Mouse (Mus musculus) ZHBTc4 (cell line): ENCODE measurements at regions not wholly inside any gene's neighbourhood (a gene's known extent, or its start where the extent isn't known, plus 50 kb on each side); places are given as distances from the start of the nearest gene placed in this dataset.

Experiments
- DNase-seq: peaks from one replicate; pipeline ENCODE4 v3.0.0-alpha.2; 2011; ENCODE audit warnings: low read depth, low spot score

DNA sequence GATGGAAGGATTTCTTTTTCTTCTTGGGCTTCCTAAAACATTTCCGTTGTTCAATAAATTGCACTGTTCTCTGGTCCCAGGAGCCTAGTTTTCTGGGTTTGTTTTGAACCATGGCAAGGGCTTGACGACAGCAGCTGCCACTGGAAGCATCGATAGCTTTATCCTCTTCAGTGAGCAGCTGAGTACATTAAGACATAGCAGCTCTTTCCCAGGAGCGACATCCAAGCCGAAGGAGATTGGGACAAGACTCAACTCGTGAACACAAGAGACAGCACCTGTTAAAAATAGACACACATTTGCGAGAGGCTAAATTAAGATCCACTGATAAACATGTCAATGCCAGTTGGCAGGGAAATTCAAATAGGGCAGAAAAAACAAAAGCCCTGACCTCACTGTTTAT is 194.7 kb upstream of the Rhobtb1 start:
- no peak for DNase-seq

DNA sequence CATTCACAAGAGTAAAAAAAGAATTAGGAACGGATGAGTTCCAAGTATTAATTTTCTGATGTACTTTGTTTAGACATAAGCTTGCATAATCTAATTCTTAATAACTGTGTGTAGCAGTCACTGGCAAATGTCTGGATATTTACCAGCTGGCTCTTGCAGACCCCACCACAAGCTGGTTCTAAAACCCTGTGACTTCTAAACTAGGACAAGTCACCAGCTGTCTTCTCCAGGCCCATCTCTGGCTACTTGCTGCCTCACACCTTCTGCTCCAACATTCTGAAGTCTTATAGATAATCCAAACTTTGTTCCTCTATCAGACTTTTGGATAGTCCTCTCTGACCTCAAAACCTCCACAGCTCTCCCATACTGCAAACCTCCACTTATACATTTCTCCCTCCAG is 189.9 kb upstream of the Rhobtb1 start:
- DNase-seq, result no peak

GRCm38 (mm10) chr10:68963090-68963489 is 188.1 kb upstream of the Rhobtb1 start:
- DNase-seq, result no peak

DNA sequence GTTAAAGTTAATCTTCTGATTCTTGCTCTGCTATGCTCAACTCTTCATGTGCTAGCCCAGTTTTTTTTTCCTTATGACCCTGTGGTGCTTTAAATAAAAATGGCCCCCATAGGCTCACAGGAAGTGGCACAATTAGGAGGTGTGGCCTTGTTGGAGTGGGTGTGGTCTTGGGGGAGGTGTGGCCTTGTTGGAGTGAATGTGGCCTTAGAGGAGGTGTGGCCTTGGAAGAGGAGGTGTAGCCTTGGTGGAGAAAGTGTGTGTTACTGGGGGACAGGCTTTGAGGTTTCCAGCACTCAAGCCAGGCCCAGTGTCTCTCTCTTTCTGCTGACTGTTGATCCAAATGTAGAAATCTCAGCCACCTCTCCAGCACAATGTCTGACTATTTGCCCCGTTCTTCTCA is 186.0 kb upstream of the Rhobtb1 start:
- DNase-seq, result peak; percentile 65

- no peak for DNase-seq
These were observed 183.0 kb upstream of the Rhobtb1 start for GRCm38 (mm10) chr10:68967976-68968968.

GRCm38 (mm10) chr10:68970521-68970920 is 180.7 kb upstream of the Rhobtb1 start:
- DNase-seq, result no peak

GRCm38 (mm10) chr10:68974771-68975170 is 176.5 kb upstream of the Rhobtb1 start:
- no peak for DNase-seq

GRCm38 (mm10) chr10:68976443-68977025 is 174.7 kb upstream of the Rhobtb1 start:
- no peak for DNase-seq

DNA sequence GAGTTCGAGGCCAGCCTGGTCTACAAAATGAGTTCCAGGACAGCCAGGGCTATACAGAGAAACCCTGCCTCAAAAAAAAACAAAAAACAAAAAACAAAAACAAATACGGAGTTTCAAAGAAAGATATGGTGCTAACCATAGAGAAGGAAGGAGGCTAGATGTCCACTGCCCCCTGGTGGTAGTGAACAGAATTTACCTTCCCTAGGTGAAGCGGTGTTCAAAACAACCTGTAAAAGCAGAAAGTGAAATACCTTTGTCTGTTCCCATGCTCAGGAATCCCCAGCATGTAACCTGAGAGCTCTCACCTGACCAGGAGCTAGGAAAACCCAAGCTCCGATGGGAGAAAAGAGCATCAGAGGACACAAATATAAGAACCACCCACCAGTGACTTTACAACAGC is 173.1 kb upstream of the Rhobtb1 start:
- peak; percentile 71 for DNase-seq

DNA sequence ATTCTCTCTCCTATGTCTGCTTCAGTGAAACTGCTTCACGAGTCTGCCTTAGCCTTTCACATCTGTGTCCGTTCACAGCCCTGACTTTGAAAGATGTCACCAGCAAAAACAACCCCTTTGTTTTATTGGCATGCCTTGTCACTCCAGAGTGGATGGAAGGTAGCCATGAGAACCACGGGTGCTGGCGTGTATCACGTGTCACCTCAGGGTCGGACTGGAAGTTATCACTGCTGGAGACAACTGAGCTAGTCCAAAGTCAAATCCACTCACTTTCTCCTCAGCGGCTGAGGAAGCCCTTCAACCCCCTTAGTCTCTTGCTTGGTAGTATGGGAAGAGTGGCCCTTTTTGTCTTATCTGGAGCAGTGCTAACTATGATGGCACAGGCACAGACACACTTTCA is 171.3 kb upstream of the Rhobtb1 start:
- DNase-seq, result no peak

DNA sequence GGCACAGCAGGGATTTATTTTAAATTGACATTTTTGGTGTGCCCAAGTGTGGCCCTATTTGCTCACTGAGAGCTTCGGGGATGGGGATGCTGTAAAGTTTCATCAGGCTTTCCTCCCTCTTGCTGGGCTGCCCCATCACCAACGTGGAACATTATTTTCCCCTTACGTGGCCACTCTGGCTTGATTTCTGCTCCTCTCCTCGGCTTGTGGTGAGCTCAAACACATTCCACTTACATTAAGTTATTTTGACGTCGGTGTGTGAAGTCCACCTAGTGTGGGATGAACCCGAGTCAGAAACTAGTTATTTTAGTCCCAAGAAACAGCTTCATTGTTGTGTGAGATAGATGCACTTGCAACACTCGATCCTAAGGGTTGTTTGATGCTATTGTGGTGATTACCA is 168.9 kb upstream of the Rhobtb1 start:
- DNase-seq, result no peak

GRCm38 (mm10) chr10:68990584-68990983 is 160.7 kb upstream of the Rhobtb1 start:
- DNase-seq, result no peak

GRCm38 (mm10) chr10:68999610-69000009 is 151.6 kb upstream of the Rhobtb1 start:
- DNase-seq, result no peak

- peak; percentile 86 for DNase-seq
These were observed 149.4 kb upstream of the Rhobtb1 start for GRCm38 (mm10) chr10:69001654-69002435.

- peak; percentile 84 for DNase-seq
These were observed 145.9 kb upstream of the Rhobtb1 start for GRCm38 (mm10) chr10:69005199-69005872.

GRCm38 (mm10) chr10:69008679-69009078 is 142.6 kb upstream of the Rhobtb1 start:
- DNase-seq, result peak; percentile 63

DNA sequence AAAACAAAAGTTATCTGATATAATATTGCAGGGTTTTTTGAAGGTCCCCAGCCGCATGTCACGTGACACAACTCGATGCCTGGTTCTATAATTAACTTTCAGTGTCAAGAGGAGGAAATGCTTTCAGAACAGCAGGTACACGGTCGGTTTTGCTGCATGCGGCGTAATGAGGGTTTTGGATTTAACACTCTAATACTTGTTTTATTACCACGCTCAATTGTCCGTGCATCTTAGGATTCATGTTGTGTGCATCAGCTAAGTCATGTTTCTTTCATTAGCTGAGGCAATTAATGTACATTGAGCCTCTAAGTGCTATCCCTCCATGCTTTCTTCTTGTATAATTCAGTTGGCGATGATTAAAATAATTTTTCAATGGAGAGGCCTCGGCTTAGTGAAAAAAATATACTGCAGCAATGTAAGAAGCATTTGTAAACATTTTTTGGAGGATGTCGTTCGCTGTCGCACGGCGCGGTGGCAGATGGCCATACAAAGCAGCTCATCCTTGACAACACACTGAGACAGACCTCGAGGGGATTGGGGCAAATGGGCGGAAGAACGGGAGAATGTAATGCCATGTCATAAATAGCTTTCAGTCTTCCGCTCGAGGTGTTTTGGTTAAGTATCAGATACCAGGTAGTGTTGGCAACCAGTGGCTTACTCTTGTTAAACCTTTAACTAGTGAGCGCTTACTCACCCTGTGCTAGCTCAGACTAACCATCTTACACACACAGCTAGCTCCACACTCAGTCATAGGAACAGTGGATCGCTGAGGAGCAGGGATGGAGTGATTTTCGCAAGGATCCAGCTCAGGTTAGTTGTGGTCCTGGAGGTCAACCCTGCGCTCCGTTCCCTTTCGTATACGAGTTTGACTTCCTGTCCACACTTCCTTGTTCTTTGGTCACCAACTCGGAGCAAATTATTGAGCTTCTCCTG is 130.2 kb upstream of the Rhobtb1 start:
- no peak for DNase-seq

- peak; percentile 94 for DNase-seq
These were observed 117.8 kb upstream of the Rhobtb1 start for GRCm38 (mm10) chr10:69033410-69033809.

- peak; percentile 76 for DNase-seq
These were observed 116.7 kb upstream of the Rhobtb1 start for GRCm38 (mm10) chr10:69034390-69035120.

DNA sequence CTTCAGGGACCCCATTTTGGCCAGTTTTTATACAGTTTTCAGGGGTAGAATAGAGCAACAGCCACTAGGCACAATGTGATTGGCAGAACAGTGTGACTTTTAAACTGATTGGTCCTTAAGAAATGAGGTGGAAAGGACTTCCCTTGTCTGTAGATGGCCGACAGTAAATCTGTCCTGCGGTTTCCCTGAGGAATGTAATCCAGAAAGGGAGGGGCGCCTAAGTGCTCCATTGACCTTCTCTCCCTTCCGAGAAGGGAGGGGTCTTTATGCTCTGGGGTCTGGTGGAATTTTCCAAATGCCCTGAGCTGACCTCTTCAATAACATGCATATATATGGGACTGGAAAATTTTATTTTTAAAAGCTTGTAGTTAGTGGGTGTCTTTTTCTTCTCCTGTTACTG is 115.7 kb upstream of the Rhobtb1 start:
- DNase-seq, result peak; percentile 55
